Mouse (Mus musculus): ENCODE results near the gene Wnt11. TPM values are rescaled to one million over a fixed set of nuclear protein-coding genes. Genes with fewer than 3 reads are reported as not detected.

The Wnt11 gene
- polyA plus RNA-seq, 1 experiment from 2014 or later = 0.12 TPM

DNA sequence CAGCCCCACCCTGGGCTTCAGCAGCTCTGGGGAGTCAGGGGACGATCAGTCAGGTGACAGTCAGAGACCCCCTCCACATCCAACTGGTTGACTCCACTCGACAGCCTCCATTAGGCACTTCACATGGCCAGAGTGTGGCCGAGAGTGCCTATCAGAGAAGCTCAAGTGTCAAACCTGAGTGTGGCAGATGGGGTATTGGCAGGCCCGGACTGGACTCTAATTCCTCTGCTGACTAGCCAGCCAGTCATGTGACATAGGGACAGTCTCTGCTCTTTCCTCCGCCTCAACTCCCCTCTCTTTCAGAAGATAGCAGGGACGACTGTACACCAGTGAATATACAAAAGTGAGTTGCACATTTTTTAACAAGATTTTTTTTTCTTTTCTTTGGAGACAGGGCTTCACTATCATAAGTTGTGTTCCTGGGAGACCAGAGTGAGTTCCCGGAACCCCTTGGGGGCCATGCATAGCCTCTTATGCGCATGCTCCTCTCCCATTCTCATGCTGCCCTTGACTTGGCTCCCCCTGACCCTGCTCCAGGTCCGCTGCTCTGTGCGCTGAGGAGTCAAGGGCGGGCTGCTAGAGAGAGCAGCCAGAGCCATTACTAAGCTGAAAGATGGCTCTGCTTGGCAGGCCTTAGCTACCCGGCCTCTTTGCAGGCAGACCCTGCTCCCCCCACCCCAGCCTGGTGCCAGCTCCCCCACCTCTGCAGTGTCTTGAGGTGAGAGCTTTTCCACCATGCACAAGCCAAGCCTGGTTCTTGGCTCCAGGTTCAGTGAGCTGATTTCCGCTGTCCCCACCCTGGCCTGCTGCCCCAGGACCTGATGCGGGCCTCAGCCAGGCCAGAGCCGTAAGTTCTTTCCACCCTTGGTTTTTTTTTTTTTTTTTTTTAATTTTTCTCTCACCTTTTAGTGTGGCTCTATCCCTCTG, 10.8 kb upstream of the Wnt11 start:
- Histone ChIP-seq H3K27ac (ENCODE audit: low read depth) (no peak overlapping the region), H3K36me3 (replicated peaks; ENCODE audit: insufficient read depth, low read length) (no peaks in the 10 kb centered on the region), H3K4me3 (ENCODE audit: low read depth, low read length) (no peak overlapping the region), H3K9me3 (ENCODE audit: low read length) (no peaks in the 10 kb centered on the region), H3K4me2 (ENCODE audit: low read depth, low read length) (no peak overlapping the region), H3K27me3 (ENCODE audit: insufficient read depth, low read length) (0 out of 2 replicates have a peak, but pooled peaks cover under 1% of the 10 kb centered on the region), H3K9ac (replicated peaks) (no peak overlapping the region), H3K4me1 (ENCODE audit: insufficient read depth) (no peaks in the 10 kb centered on the region)
- 71% methylated on average over 15 of the region's 15 CpGs for WGBS (ENCODE audit: insufficient replicate concordance)
- TF ChIP-seq EP300 (IDR thresholded peaks at IDR 0.05; ENCODE audit: low read depth) (no peak), CTCF (IDR thresholded peaks at IDR 0.05; ENCODE audit: low read depth) (no peak)
- ATAC-seq = no peak
- DNase-seq = no peak

GRCm38 (mm10) chr7:98828052-98828451, 6.9 kb upstream of the Wnt11 start:
- Histone ChIP-seq H3K9ac (replicated peaks) (no peak overlapping the region), H3K36me3 (replicated peaks; ENCODE audit: insufficient read depth, low read length) (no peaks in the 10 kb centered on the region), H3K27me3 (ENCODE audit: insufficient read depth, low read length) (peaks cover 15% of the 10 kb centered on the region), H3K4me2 (ENCODE audit: low read depth, low read length) (no peak overlapping the region), H3K9me3 (ENCODE audit: low read length) (no peaks in the 10 kb centered on the region), H3K27ac (ENCODE audit: low read depth) (no peak overlapping the region), H3K4me1 (ENCODE audit: insufficient read depth) (0 out of 2 replicates have a peak, but pooled peaks cover 3% of the 10 kb centered on the region), H3K4me3 (ENCODE audit: low read depth, low read length) (no peak overlapping the region)
- WGBS (ENCODE audit: insufficient replicate concordance) = 64% methylated on average over 3 of the region's 3 CpGs
- DNase-seq (no peak), ATAC-seq (no peak)
- TF ChIP-seq CTCF (IDR thresholded peaks at IDR 0.05; ENCODE audit: low read depth) (no peak), EP300 (IDR thresholded peaks at IDR 0.05; ENCODE audit: low read depth) (no peak)

GRCm38 (mm10) chr7:98828876-98829275, 6.0 kb upstream of the Wnt11 start:
- DNase-seq = no peak
- Histone ChIP-seq H3K9me3 (ENCODE audit: low read length) (no peaks in the 10 kb centered on the region), H3K36me3 (replicated peaks; ENCODE audit: insufficient read depth, low read length) (no peaks in the 10 kb centered on the region), H3K4me2 (ENCODE audit: low read depth, low read length) (no peak overlapping the region), H3K4me1 (ENCODE audit: insufficient read depth) (0 out of 2 replicates have a peak, but pooled peaks cover 3% of the 10 kb centered on the region), H3K9ac (replicated peaks) (no peak overlapping the region), H3K27me3 (ENCODE audit: insufficient read depth, low read length) (peaks cover 21% of the 10 kb centered on the region), H3K4me3 (ENCODE audit: low read depth, low read length) (no peak overlapping the region), H3K27ac (ENCODE audit: low read depth) (no peak overlapping the region)
- ATAC-seq = no peak
- 35% methylated on average over 7 of the region's 7 CpGs for WGBS (ENCODE audit: insufficient replicate concordance)
- TF ChIP-seq EP300 (IDR thresholded peaks at IDR 0.05; ENCODE audit: low read depth) (no peak), CTCF (IDR thresholded peaks at IDR 0.05; ENCODE audit: low read depth) (no peak)

- ATAC-seq = no peak; the same call in 1 of the 2 replicates
- Histone ChIP-seq H3K4me3 (ENCODE audit: low read depth, low read length) (no peak overlapping the region), H3K27ac (ENCODE audit: low read depth) (no peak overlapping the region), H3K9ac (replicated peaks) (no peak overlapping the region), H3K4me1 (ENCODE audit: insufficient read depth) (peaks cover 20% of the 10 kb centered on the region; the same call in 1 of the 2 replicates), H3K36me3 (replicated peaks; ENCODE audit: insufficient read depth, low read length) (no peaks in the 10 kb centered on the region), H3K27me3 (ENCODE audit: insufficient read depth, low read length) (peaks cover 45% of the 10 kb centered on the region), H3K4me2 (ENCODE audit: low read depth, low read length) (no peak overlapping the region), H3K9me3 (ENCODE audit: low read length) (no peaks in the 10 kb centered on the region)
- TF ChIP-seq EP300 (IDR thresholded peaks at IDR 0.05; ENCODE audit: low read depth) = no peak
- no peak for TF ChIP-seq CTCF (IDR thresholded peaks at IDR 0.05; ENCODE audit: low read depth)
- WGBS (ENCODE audit: insufficient replicate concordance) = 23% methylated on average over 6 of the region's 6 CpGs
- no peak for DNase-seq
These were observed 3.6 kb upstream of the Wnt11 start for GRCm38 (mm10) chr7:98831290-98831689.

DNA sequence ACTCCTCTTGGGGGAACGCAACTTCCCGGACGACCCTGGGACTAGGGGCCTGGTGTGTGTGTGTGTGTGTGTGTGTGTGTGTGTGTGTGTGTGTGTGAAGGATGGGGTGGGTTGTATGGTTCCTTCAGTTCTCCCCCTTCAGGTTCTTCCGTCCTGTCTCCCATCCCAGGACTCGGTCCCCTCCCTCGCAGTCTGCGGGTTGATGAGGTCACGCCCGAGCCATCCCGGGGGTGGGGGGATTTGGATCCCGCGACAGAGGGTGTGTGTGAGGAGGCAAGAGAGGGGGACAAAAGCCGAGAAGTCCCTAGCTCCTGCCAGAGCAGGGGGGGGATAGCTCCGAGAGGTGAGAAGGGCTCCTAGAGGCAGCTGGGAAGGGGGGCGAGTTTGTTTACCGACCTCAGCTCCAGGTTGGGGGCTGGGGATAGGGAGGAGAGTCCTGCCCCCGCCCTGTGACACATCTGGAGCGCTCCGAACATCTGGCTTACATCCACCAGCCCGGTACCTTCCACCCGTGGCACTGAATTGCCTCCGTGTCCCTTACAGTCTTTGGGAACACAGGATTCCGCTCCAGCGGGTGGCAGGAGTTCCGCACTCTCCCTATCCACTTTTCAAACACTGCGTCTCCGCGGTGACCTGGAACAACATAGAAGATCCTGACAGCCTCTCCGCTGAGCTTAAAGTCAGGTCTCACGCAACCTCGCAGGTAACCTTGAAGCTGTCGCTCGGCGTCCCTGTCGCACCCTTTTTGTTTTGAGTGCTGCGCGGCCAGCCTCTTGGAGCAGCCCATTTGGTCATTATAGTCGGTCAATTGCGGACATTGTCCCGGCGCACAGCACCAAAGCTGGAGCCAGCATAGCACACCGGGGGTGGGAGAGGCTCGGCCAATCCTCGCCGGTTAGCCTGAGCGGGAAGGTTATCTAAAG, 868 bp downstream of the Wnt11 start:
- 1% methylated on average over 42 of the region's 46 CpGs for WGBS (ENCODE audit: insufficient replicate concordance)
- Histone ChIP-seq H3K4me2 (ENCODE audit: low read depth, low read length) (peak overlapping the region; percentile 71), H3K27me3 (ENCODE audit: insufficient read depth, low read length) (peaks cover 89% of the 10 kb centered on the region), H3K9ac (replicated peaks) (no peak overlapping the region), H3K4me3 (ENCODE audit: low read depth, low read length) (peak overlapping the region; percentile 44), H3K36me3 (replicated peaks; ENCODE audit: insufficient read depth, low read length) (no peaks in the 10 kb centered on the region), H3K9me3 (ENCODE audit: low read length) (no peaks in the 10 kb centered on the region), H3K27ac (ENCODE audit: low read depth) (no peak overlapping the region), H3K4me1 (ENCODE audit: insufficient read depth) (peaks cover 32% of the 10 kb centered on the region)
- DNase-seq (no peak), ATAC-seq (0 out of 2 replicates have a peak, but pooled peaks have one; percentile 20)
- TF ChIP-seq EP300 (IDR thresholded peaks at IDR 0.05; ENCODE audit: low read depth) = no peak
- TF ChIP-seq CTCF (IDR thresholded peaks at IDR 0.05; ENCODE audit: low read depth) = no peak

Measured in liver, postnatal 0 days (tissue).